Mouse (Mus musculus) midbrain, embryonic 14.5 days (tissue): ENCODE data around the gene Crybb1. TPM values are rescaled to one million over a fixed set of nuclear protein-coding genes. Genes with fewer than 3 reads are reported as not detected.

Source experiments
- ATAC-seq: fragments of 200-750 bp; cut with Nextera tagmentation; 2 replicates; pipeline ENCODE4 v1.8.0; 2017; ENCODE audit warnings: moderate number of reproducible peaks, moderate library complexity; ENCODE audit not compliant: low FRiP score, low TSS enrichment
- DNase-seq: peaks from one replicate; pipeline ENCODE4 v3.0.0-alpha.2; 2015
- H3K27ac ChIP-seq: fragments of 300-500 bp; sonication (generic); replicated peaks from 2 replicates; pipeline ENCODE4 v1.5.1; 2014; ENCODE audit warnings: mild to moderate bottlenecking, low read depth, low read length, moderate library complexity
- H3K27me3 ChIP-seq: fragments of 300-500 bp; sonication (generic); 2 replicates; pipeline ENCODE4 v1.6.1; 2014; ENCODE audit warnings: low read length, control low read depth, mixed read lengths; ENCODE audit not compliant: control insufficient read depth, insufficient read depth
- H3K36me3 ChIP-seq: fragments of 300-500 bp; sonication (generic); 2 replicates; pipeline ENCODE4 v1.6.1; 2014; ENCODE audit warnings: low read length, control low read depth; ENCODE audit not compliant: control insufficient read depth, insufficient read depth
- H3K4me1 ChIP-seq: fragments of 300-500 bp; sonication (generic); 2 replicates; pipeline ENCODE4 v1.6.1; 2014; ENCODE audit warnings: mild to moderate bottlenecking, antibody characterized with exemption, low read length, control low read depth; ENCODE audit not compliant: control insufficient read depth, insufficient read depth
- H3K4me2 ChIP-seq: fragments of 300-500 bp; sonication (generic); 2 replicates; pipeline ENCODE4 v1.6.1; 2014; ENCODE audit warnings: mild to moderate bottlenecking, low read length, moderate library complexity
- H3K4me3 ChIP-seq: fragments of 300-500 bp; sonication (generic); replicated peaks from 2 replicates; pipeline ENCODE4 v1.5.1; 2014; ENCODE audit warnings: low read depth, low read length
- H3K9ac ChIP-seq: fragments of 300-500 bp; sonication (generic); replicated peaks from 2 replicates; pipeline ENCODE4 v1.6.1; 2014; ENCODE audit warnings: mild to moderate bottlenecking, low read length, moderate library complexity
- H3K9me3 ChIP-seq: fragments of 300-500 bp; sonication (generic); 2 replicates; pipeline ENCODE4 v1.6.1; 2016; ENCODE audit warnings: low read length, control low read depth, mixed read lengths; ENCODE audit not compliant: control insufficient read depth
- WGBS: fragments of 180-500 bp; shearing (Covaris S2); extraction: QIAGEN DNeasy Blood & Tissue Kit; methylation state at CpG from one replicate; pipeline ENCODE4 v1.1.7; 2014; 5-methylcytosine and 5-hydroxymethylcytosine counted together
- polyA plus RNA-seq: library from polyadenylated mRNA; unstranded; fragments of >200 nt; fragmentation: Nextera tagmentation; extraction: Ambion mirVana; gene quantifications from 2 replicates; pipeline ENCODE4 v1.2.1, GENCODE M21; 2014

The Crybb1 gene
- polyA plus RNA-seq, 1 experiment from 2014 or later = 1.9 TPM

- Histone ChIP-seq H3K27me3 (no peaks in the 10 kb centered on the region), H3K9me3 (no peaks in the 10 kb centered on the region), H3K4me3 (no peak overlapping the region), H3K4me1 (peaks cover 10% of the 10 kb centered on the region; the same call in 1 of the 2 replicates), H3K4me2 (no peak overlapping the region; the same call in 1 of the 2 replicates), H3K9ac (no peak overlapping the region), H3K36me3 (no peaks in the 10 kb centered on the region), H3K27ac (no peak overlapping the region)
- DNase-seq (no peak), ATAC-seq (no peak)
- 68% methylated on average over 9 of the region's 9 CpGs for WGBS
These were observed 10.6 kb downstream of the Crybb1 start for GRCm38 (mm10) chr5:112266011-112266777.

GRCm38 (mm10) chr5:112270764-112271541, 15.3 kb downstream of the Crybb1 start:
- Histone ChIP-seq H3K36me3 (no peaks in the 10 kb centered on the region), H3K9me3 (no peaks in the 10 kb centered on the region), H3K4me3 (no peak overlapping the region), H3K27me3 (no peaks in the 10 kb centered on the region), H3K27ac (peak overlapping the region; percentile 76), H3K4me2 (peak overlapping the region; percentile 11), H3K4me1 (peaks cover 12% of the 10 kb centered on the region; the same call in 1 of the 2 replicates), H3K9ac (no peak overlapping the region; the same call in 1 of the 2 replicates)
- ATAC-seq (no peak), DNase-seq (peak; percentile 75)
- 18% methylated on average over 24 of the region's 24 CpGs for WGBS

- Histone ChIP-seq H3K9ac (no peak overlapping the region), H3K9me3 (no peaks in the 10 kb centered on the region), H3K27ac (no peak overlapping the region), H3K36me3 (no peaks in the 10 kb centered on the region), H3K4me3 (no peak overlapping the region), H3K4me1 (peaks cover 20% of the 10 kb centered on the region; the same call in 1 of the 2 replicates), H3K4me2 (no peak overlapping the region), H3K27me3 (no peaks in the 10 kb centered on the region)
- 80% methylated on average over 2 of the region's 2 CpGs for WGBS
- DNase-seq = no peak
- no peak for ATAC-seq
These were observed 17.3 kb downstream of the Crybb1 start for GRCm38 (mm10) chr5:112272934-112273333.

- no peaks in the 10 kb centered on the region for H3K36me3 ChIP-seq
- H3K4me1 ChIP-seq = peaks cover 20% of the 10 kb centered on the region; the same call in 1 of the 2 replicates
- no peak overlapping the region for H3K27ac ChIP-seq
- H3K9me3 ChIP-seq = no peaks in the 10 kb centered on the region
- H3K9ac ChIP-seq = no peak overlapping the region
- H3K27me3 ChIP-seq = no peaks in the 10 kb centered on the region
- WGBS = 50% methylated on average over 2 of the region's 2 CpGs
- ATAC-seq (no peak), DNase-seq (no peak)
- H3K4me2 ChIP-seq = no peak overlapping the region
- no peak overlapping the region for H3K4me3 ChIP-seq
These were observed 18.3 kb downstream of the Crybb1 start for GRCm38 (mm10) chr5:112273746-112274463.

- H3K9me3 ChIP-seq = no peaks in the 10 kb centered on the region
- H3K27ac ChIP-seq = no peak overlapping the region
- H3K36me3 ChIP-seq = no peaks in the 10 kb centered on the region
- no peak overlapping the region for H3K9ac ChIP-seq
- peak overlapping the region; percentile 89 for H3K4me2 ChIP-seq
- WGBS = 58% methylated on average over 4 of the region's 4 CpGs
- H3K4me1 ChIP-seq = peaks cover 20% of the 10 kb centered on the region; the same call in 1 of the 2 replicates
- peak overlapping the region; percentile 71; the same call in 1 of the 2 replicates for H3K4me3 ChIP-seq
- no peaks in the 10 kb centered on the region for H3K27me3 ChIP-seq
- DNase-seq (no peak), ATAC-seq (no peak)
These were observed 19.6 kb downstream of the Crybb1 start for GRCm38 (mm10) chr5:112275021-112275804.

GRCm38 (mm10) chr5:112276267-112276873, 20.8 kb downstream of the Crybb1 start, which contains the start of gene Tpst2:
Tpst2 (plus strand) TSS chr5:112276691.
- H3K36me3 ChIP-seq = no peaks in the 10 kb centered on the region
- ATAC-seq = peak; percentile 94
- peak; percentile 100 for DNase-seq
- no peaks in the 10 kb centered on the region for H3K9me3 ChIP-seq
- peak within 1 kb of the TSS; percentile 89 for H3K4me2 ChIP-seq
- WGBS = under 1% methylated on average over 50 of the region's 62 CpGs
- H3K27ac ChIP-seq = peak within 1 kb of the TSS; percentile 76
- peak within 1 kb of the TSS; percentile 65 for H3K9ac ChIP-seq
- H3K4me3 ChIP-seq = peak within 1 kb of the TSS; percentile 71
- H3K4me1 ChIP-seq = peaks cover 10% of the 10 kb centered on the region; the same call in 1 of the 2 replicates
- no peaks in the 10 kb centered on the region for H3K27me3 ChIP-seq

- Histone ChIP-seq H3K9ac (peak overlapping the region; percentile 65), H3K4me2 (peak overlapping the region; percentile 89), H3K27me3 (no peaks in the 10 kb centered on the region), H3K4me3 (peak overlapping the region; percentile 71), H3K36me3 (no peaks in the 10 kb centered on the region), H3K27ac (peak overlapping the region; percentile 26; the same call in 1 of the 2 replicates), H3K4me1 (0 out of 2 replicates have a peak, but pooled peaks cover 8% of the 10 kb centered on the region), H3K9me3 (no peaks in the 10 kb centered on the region)
- DNase-seq (no peak), ATAC-seq (no peak; the same call in 1 of the 2 replicates)
- under 1% methylated on average over 24 of the region's 24 CpGs for WGBS
These were observed 21.3 kb downstream of the Crybb1 start for GRCm38 (mm10) chr5:112276907-112277348.
